Mouse (Mus musculus): Measurements from ENCODE around the gene Xrcc5. TPM values are rescaled to one million over a fixed set of nuclear protein-coding genes. Genes with fewer than 3 reads are reported as not detected.

Xrcc5 gene
- total and polyA plus RNA-seq, 2 experiments from 2014 or later: 12.7 to 12.8 TPM

GRCm38 (mm10) chr1:72380544-72380943 lies 73.3 kb downstream of the Xrcc5 start:
- 96% methylated on average over 3 of the region's 3 CpGs for WGBS
- Histone ChIP-seq H3K4me3 (ENCODE audit: low read depth, low read length) (no peak overlapping the region), H3K27me3 (ENCODE audit: insufficient read depth, low read length) (no peaks in the 10 kb centered on the region), H3K9me3 (ENCODE audit: low read length) (no peaks in the 10 kb centered on the region), H3K27ac (ENCODE audit: low read depth, low read length) (no peak overlapping the region), H3K36me3 (ENCODE audit: insufficient read depth) (no peaks in the 10 kb centered on the region), H3K4me1 (ENCODE audit: insufficient read depth) (no peaks in the 10 kb centered on the region), H3K4me2 (ENCODE audit: low read depth) (no peak overlapping the region), H3K9ac (no peak overlapping the region)
- ATAC-seq (no peak), DNase-seq (no peak)
- TF ChIP-seq CTCF (IDR thresholded peaks at IDR 0.05; ENCODE audit: low read depth): peak; percentile 19

GRCm38 (mm10) chr1:72383056-72383455 lies 75.8 kb downstream of the Xrcc5 start:
- Histone ChIP-seq H3K27ac (ENCODE audit: low read depth, low read length) (no peak overlapping the region), H3K27me3 (ENCODE audit: insufficient read depth, low read length) (no peaks in the 10 kb centered on the region), H3K9me3 (ENCODE audit: low read length) (no peaks in the 10 kb centered on the region), H3K4me3 (ENCODE audit: low read depth, low read length) (no peak overlapping the region), H3K9ac (no peak overlapping the region), H3K36me3 (ENCODE audit: insufficient read depth) (no peaks in the 10 kb centered on the region), H3K4me2 (ENCODE audit: low read depth) (no peak overlapping the region), H3K4me1 (ENCODE audit: insufficient read depth) (no peaks in the 10 kb centered on the region)
- no peak for TF ChIP-seq CTCF (IDR thresholded peaks at IDR 0.05; ENCODE audit: low read depth)
- ATAC-seq: no peak
- 62% methylated on average over 7 of the region's 7 CpGs for WGBS
- DNase-seq: no peak

GRCm38 (mm10) chr1:72383651-72384050 lies 76.4 kb downstream of the Xrcc5 start:
- H3K4me1 ChIP-seq (ENCODE audit: insufficient read depth): no peaks in the 10 kb centered on the region
- no peak overlapping the region for H3K27ac ChIP-seq (ENCODE audit: low read depth, low read length)
- 73% methylated on average over 5 of the region's 5 CpGs for WGBS
- DNase-seq (no peak), ATAC-seq (peak; percentile 68)
- no peaks in the 10 kb centered on the region for H3K36me3 ChIP-seq (ENCODE audit: insufficient read depth)
- no peaks in the 10 kb centered on the region for H3K27me3 ChIP-seq (ENCODE audit: insufficient read depth, low read length)
- no peak for TF ChIP-seq CTCF (IDR thresholded peaks at IDR 0.05; ENCODE audit: low read depth)
- no peak overlapping the region for H3K9ac ChIP-seq
- no peak overlapping the region for H3K4me2 ChIP-seq (ENCODE audit: low read depth)
- H3K9me3 ChIP-seq (ENCODE audit: low read length): no peaks in the 10 kb centered on the region
- no peak overlapping the region for H3K4me3 ChIP-seq (ENCODE audit: low read depth, low read length)

GRCm38 (mm10) chr1:72390420-72390819 lies 83.2 kb downstream of the Xrcc5 start:
- no peak for TF ChIP-seq CTCF (IDR thresholded peaks at IDR 0.05; ENCODE audit: low read depth)
- H3K9me3 ChIP-seq (ENCODE audit: low read length): no peaks in the 10 kb centered on the region
- H3K4me2 ChIP-seq (ENCODE audit: low read depth): no peak overlapping the region
- H3K9ac ChIP-seq: no peak overlapping the region
- DNase-seq: no peak
- no peaks in the 10 kb centered on the region for H3K27me3 ChIP-seq (ENCODE audit: insufficient read depth, low read length)
- H3K4me1 ChIP-seq (ENCODE audit: insufficient read depth): no peaks in the 10 kb centered on the region
- WGBS: 78% methylated on average over 4 of the region's 4 CpGs
- no peak overlapping the region for H3K4me3 ChIP-seq (ENCODE audit: low read depth, low read length)
- no peak overlapping the region for H3K27ac ChIP-seq (ENCODE audit: low read depth, low read length)
- no peak for ATAC-seq
- no peaks in the 10 kb centered on the region for H3K36me3 ChIP-seq (ENCODE audit: insufficient read depth)

- Histone ChIP-seq H3K4me3 (ENCODE audit: low read depth, low read length) (no peak overlapping the region), H3K9me3 (ENCODE audit: low read length) (no peaks in the 10 kb centered on the region), H3K9ac (no peak overlapping the region), H3K27ac (ENCODE audit: low read depth, low read length) (no peak overlapping the region), H3K27me3 (ENCODE audit: insufficient read depth, low read length) (no peaks in the 10 kb centered on the region), H3K4me1 (ENCODE audit: insufficient read depth) (0 out of 2 replicates have a peak, but pooled peaks cover 9% of the 10 kb centered on the region), H3K4me2 (ENCODE audit: low read depth) (no peak overlapping the region), H3K36me3 (ENCODE audit: insufficient read depth) (no peaks in the 10 kb centered on the region)
- ATAC-seq (no peak), DNase-seq (no peak)
- 91% methylated on average over 8 of the region's 8 CpGs for WGBS
- TF ChIP-seq CTCF (IDR thresholded peaks at IDR 0.05; ENCODE audit: low read depth): no peak
These were observed 92.6 kb downstream of the Xrcc5 start for GRCm38 (mm10) chr1:72399720-72400401.

GRCm38 (mm10) chr1:72400616-72401015 lies 93.4 kb downstream of the Xrcc5 start:
- Histone ChIP-seq H3K4me1 (ENCODE audit: insufficient read depth) (0 out of 2 replicates have a peak, but pooled peaks cover 9% of the 10 kb centered on the region), H3K9ac (no peak overlapping the region), H3K27ac (ENCODE audit: low read depth, low read length) (no peak overlapping the region), H3K4me3 (ENCODE audit: low read depth, low read length) (no peak overlapping the region), H3K4me2 (ENCODE audit: low read depth) (no peak overlapping the region), H3K36me3 (ENCODE audit: insufficient read depth) (no peaks in the 10 kb centered on the region), H3K27me3 (ENCODE audit: insufficient read depth, low read length) (no peaks in the 10 kb centered on the region), H3K9me3 (ENCODE audit: low read length) (no peaks in the 10 kb centered on the region)
- DNase-seq (peak; percentile 45), ATAC-seq (peak; percentile 78)
- WGBS: 80% methylated on average over 9 of the region's 9 CpGs
- no peak for TF ChIP-seq CTCF (IDR thresholded peaks at IDR 0.05; ENCODE audit: low read depth)

- H3K4me1 ChIP-seq (ENCODE audit: insufficient read depth): 0 out of 2 replicates have a peak, but pooled peaks cover 9% of the 10 kb centered on the region
- DNase-seq: no peak
- no peak overlapping the region for H3K4me3 ChIP-seq (ENCODE audit: low read depth, low read length)
- no peaks in the 10 kb centered on the region for H3K27me3 ChIP-seq (ENCODE audit: insufficient read depth, low read length)
- WGBS: 67% methylated on average over 8 of the region's 8 CpGs
- H3K27ac ChIP-seq (ENCODE audit: low read depth, low read length): no peak overlapping the region
- no peak for TF ChIP-seq CTCF (IDR thresholded peaks at IDR 0.05; ENCODE audit: low read depth)
- H3K9ac ChIP-seq: no peak overlapping the region
- no peaks in the 10 kb centered on the region for H3K9me3 ChIP-seq (ENCODE audit: low read length)
- ATAC-seq: no peak
- H3K4me2 ChIP-seq (ENCODE audit: low read depth): no peak overlapping the region
- H3K36me3 ChIP-seq (ENCODE audit: insufficient read depth): no peaks in the 10 kb centered on the region
These were observed 94.3 kb downstream of the Xrcc5 start for GRCm38 (mm10) chr1:72401331-72402069.

Data from forebrain, postnatal 0 days (tissue).